Mouse (Mus musculus): ENCODE results near the gene Ppef2.

Ppef2 gene

GRCm38 (mm10) chr5:92256218-92256617 is at the start of gene Ppef2:
Gene Ppef2 (minus strand): TSS chr5:92256278.
- DNase-seq (ENCODE audit: low read depth): no peak

- DNase-seq (ENCODE audit: low read depth): no peak
Measured at GRCm38 (mm10) chr5:92304291-92304690, 48.2 kb upstream of the Ppef2 start.

- DNase-seq (ENCODE audit: low read depth): no peak
Measured at GRCm38 (mm10) chr5:92302149-92302840, 46.2 kb upstream of the Ppef2 start.

- no peak for DNase-seq (ENCODE audit: low read depth)
Measured at GRCm38 (mm10) chr5:92294525-92294924, 38.4 kb upstream of the Ppef2 start.

- DNase-seq (ENCODE audit: low read depth): no peak
Measured at GRCm38 (mm10) chr5:92291652-92292414, 35.8 kb upstream of the Ppef2 start.

GRCm38 (mm10) chr5:92287840-92288239 is 31.8 kb upstream of the Ppef2 start:
- DNase-seq (ENCODE audit: low read depth): no peak

- DNase-seq (ENCODE audit: low read depth): no peak
Measured at GRCm38 (mm10) chr5:92283107-92283506, 27.0 kb upstream of the Ppef2 start.

GRCm38 (mm10) chr5:92282571-92282970 is 26.5 kb upstream of the Ppef2 start:
- DNase-seq (ENCODE audit: low read depth): no peak

GRCm38 (mm10) chr5:92278942-92279537 is 23.0 kb upstream of the Ppef2 start:
- peak; percentile 30 for DNase-seq (ENCODE audit: low read depth)

GRCm38 (mm10) chr5:92277437-92278394 is 21.6 kb upstream of the Ppef2 start, which contains the start of gene Naaa:
Gene Naaa (minus strand): TSS chr5:92278170.
- peak; percentile 85 for DNase-seq (ENCODE audit: low read depth)

- DNase-seq (ENCODE audit: low read depth): no peak
Measured at GRCm38 (mm10) chr5:92270496-92270895, 14.4 kb upstream of the Ppef2 start.

- DNase-seq (ENCODE audit: low read depth): no peak
Measured at GRCm38 (mm10) chr5:92263761-92264359, 7.8 kb upstream of the Ppef2 start.

- DNase-seq (ENCODE audit: low read depth): no peak
Measured at GRCm38 (mm10) chr5:92262646-92263045, 6.6 kb upstream of the Ppef2 start.

GRCm38 (mm10) chr5:92254476-92254875 is 1.6 kb downstream of the Ppef2 start:
- no peak for DNase-seq (ENCODE audit: low read depth)

- DNase-seq (ENCODE audit: low read depth): no peak
Measured at GRCm38 (mm10) chr5:92252797-92253343, 3.2 kb downstream of the Ppef2 start.

GRCm38 (mm10) chr5:92252031-92252430 is 4.0 kb downstream of the Ppef2 start:
- DNase-seq (ENCODE audit: low read depth): peak; percentile 21

- DNase-seq (ENCODE audit: low read depth): no peak
Measured at GRCm38 (mm10) chr5:92248614-92249013, 7.5 kb downstream of the Ppef2 start.

GRCm38 (mm10) chr5:92245483-92245882 is 10.6 kb downstream of the Ppef2 start:
- DNase-seq (ENCODE audit: low read depth): peak; percentile 80

GRCm38 (mm10) chr5:92244900-92245299 is 11.2 kb downstream of the Ppef2 start:
- no peak for DNase-seq (ENCODE audit: low read depth)

- no peak for DNase-seq (ENCODE audit: low read depth)
Measured at GRCm38 (mm10) chr5:92240769-92241168, 15.3 kb downstream of the Ppef2 start.

All from naive thymus-derived CD4-positive, alpha-beta T cell, adult 2 months (primary cell).